Mouse (Mus musculus): ENCODE results near the gene Olfr374.

DNA sequence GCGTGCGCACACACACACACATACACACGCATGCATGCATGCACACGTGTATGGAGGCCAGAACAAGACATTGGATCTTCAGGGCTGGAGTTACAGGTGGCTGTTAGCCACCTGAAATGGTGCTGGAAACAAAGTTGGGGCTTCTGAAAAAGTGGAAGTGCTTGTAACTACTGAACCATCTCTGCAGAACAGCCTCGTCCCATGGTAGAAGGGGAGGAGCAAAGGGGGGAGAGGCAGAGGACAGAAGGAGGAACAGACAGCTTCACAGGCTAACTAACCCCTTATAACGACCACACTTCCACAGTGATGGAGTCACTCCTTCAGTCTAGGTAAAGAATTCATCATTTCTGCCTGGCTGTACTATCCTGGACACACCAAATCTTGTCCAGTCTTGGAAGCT, 4.0 kb downstream of the Olfr374 start:
- TF ChIP-seq CTCF (conservative IDR thresholded peaks at IDR 0.05; ENCODE audit: low read length) (no peak), POU5F1 (IDR thresholded peaks at IDR 0.05; ENCODE audit: borderline replicate concordance, low read length) (no peak), NANOG (IDR thresholded peaks at IDR 0.05; ENCODE audit: borderline replicate concordance, low read length) (no peak)
